Mouse (Mus musculus): Measurements from ENCODE around the gene Plagl1.

DNA sequence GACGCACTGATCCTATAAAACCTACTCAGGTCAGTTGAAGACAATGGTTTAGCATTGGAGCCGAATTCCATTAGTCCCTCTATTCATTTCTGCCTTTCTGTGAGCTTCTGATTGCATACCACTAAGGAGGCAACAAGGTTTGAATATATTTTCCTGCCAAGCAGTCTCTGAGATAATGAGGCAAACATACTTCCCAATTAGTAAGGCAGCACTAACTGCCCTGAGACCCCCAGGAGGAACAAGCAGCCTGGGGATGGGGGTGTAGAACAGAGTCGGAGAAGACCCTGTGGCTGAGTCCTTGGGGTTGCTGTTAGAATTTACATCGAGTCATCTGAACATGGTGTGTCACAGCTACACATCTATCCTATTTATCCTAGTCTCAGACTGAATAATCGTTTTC lies 95.1 kb downstream of the Plagl1 start:
- no peak for TF ChIP-seq CTCF (IDR thresholded peaks at IDR 0.05; ENCODE audit: borderline replicate concordance, control insufficient read depth, extremely low read depth, insufficient read depth, low read length, poor library complexity)
- TF ChIP-seq POLR2A (IDR thresholded peaks at IDR 0.05; ENCODE audit: control insufficient read depth, extremely low read depth, insufficient read depth, low read length, poor library complexity), result no peak
